Mouse (Mus musculus) midbrain, embryonic 16.5 days (tissue): Measurements from ENCODE around the gene Safb. TPM values are rescaled to one million over a fixed set of nuclear protein-coding genes. Genes with fewer than 3 reads are reported as not detected.

Source experiments
- ATAC-seq: fragments of 200-750 bp; cut with Nextera tagmentation; 2 replicates; pipeline ENCODE4 v1.8.0; 2017; ENCODE audit warnings: moderate TSS enrichment
- H3K27ac ChIP-seq: fragments of 300-500 bp; sonication (generic); 2 replicates; pipeline ENCODE4 v1.5.1; 2014; ENCODE audit warnings: mild to moderate bottlenecking, low read length, mixed read lengths
- H3K27me3 ChIP-seq: fragments of 300-500 bp; sonication (generic); 2 replicates; pipeline ENCODE4 v1.6.1; 2014; ENCODE audit warnings: low read depth, low read length, mixed read lengths; ENCODE audit not compliant: control insufficient read depth, insufficient read depth
- H3K36me3 ChIP-seq: fragments of 300-500 bp; sonication (generic); 2 replicates; pipeline ENCODE4 v1.6.1; 2014; ENCODE audit warnings: mild to moderate bottlenecking, low read length, moderate library complexity, mixed read lengths; ENCODE audit not compliant: control insufficient read depth, insufficient read depth
- H3K4me1 ChIP-seq: fragments of 300-500 bp; sonication (generic); 2 replicates; pipeline ENCODE4 v1.6.1; 2014; ENCODE audit warnings: mild to moderate bottlenecking, low read length, mixed read lengths; ENCODE audit not compliant: control insufficient read depth, insufficient read depth
- H3K4me2 ChIP-seq: fragments of 300-500 bp; sonication (generic); 2 replicates; pipeline ENCODE4 v1.6.1; 2014; ENCODE audit warnings: mild to moderate bottlenecking, low read length, mixed read lengths
- H3K4me3 ChIP-seq: fragments of 300-500 bp; sonication (generic); 2 replicates; pipeline ENCODE4 v1.5.1; 2014; ENCODE audit warnings: low read depth, mild to moderate bottlenecking, low read length, moderate library complexity, mixed read lengths
- H3K9ac ChIP-seq: fragments of 300-500 bp; sonication (generic); 2 replicates; pipeline ENCODE4 v1.6.1; 2014; ENCODE audit warnings: low read depth, low read length, mixed read lengths
- H3K9me3 ChIP-seq: fragments of 300-500 bp; sonication (generic); replicated peaks from 2 replicates; pipeline ENCODE4 v1.6.1; 2014; ENCODE audit warnings: mild to moderate bottlenecking, low read length, mixed read lengths; ENCODE audit not compliant: control insufficient read depth, poor library complexity, severe bottlenecking
- WGBS: fragments of 180-500 bp; shearing (Covaris S2); extraction: QIAGEN DNeasy Blood & Tissue Kit; methylation state at CpG from one replicate; pipeline ENCODE4 v1.1.7; 2014; 5-methylcytosine and 5-hydroxymethylcytosine counted together
- polyA plus RNA-seq: library from polyadenylated mRNA; unstranded; fragments of >200 nt; fragmentation: Nextera tagmentation; extraction: Ambion mirVana; gene quantifications from 2 replicates; pipeline ENCODE4 v1.2.1, GENCODE M21; 2015

The Safb gene
- polyA plus RNA-seq, 1 experiment from 2014 or later: 121 TPM

DNA sequence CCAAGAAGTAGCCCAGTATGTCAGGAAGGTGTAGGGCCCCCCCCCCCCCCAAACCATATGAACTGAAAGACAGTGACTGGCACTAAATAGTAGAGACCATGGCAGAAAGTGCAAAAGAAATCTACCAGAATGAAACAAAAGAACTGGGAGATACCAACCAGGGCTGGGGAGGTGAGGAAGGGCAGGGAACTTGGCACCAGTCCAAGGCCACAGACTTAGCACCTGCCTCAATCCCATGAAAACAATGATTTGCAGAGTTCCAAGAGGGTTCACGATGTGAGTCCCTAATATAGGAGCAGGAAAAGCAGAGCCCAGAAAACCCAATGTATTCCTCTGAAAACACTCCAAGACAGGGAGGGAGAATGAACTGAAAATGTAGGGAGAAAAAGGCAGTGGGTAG, 12.5 kb upstream of the Safb start:
- Histone ChIP-seq H3K27ac (no peak overlapping the region), H3K4me3 (no peak overlapping the region)

GRCm38 (mm10) chr17:56572939-56573338, 11.7 kb upstream of the Safb start:
- Histone ChIP-seq H3K27me3 (no peaks in the 10 kb centered on the region), H3K4me3 (no peak overlapping the region), H3K9me3 (no peaks in the 10 kb centered on the region), H3K9ac (no peak overlapping the region), H3K4me1 (no peaks in the 10 kb centered on the region), H3K36me3 (peaks cover 51% of the 10 kb centered on the region), H3K27ac (no peak overlapping the region), H3K4me2 (no peak overlapping the region)
- 89% methylated on average over 3 of the region's 3 CpGs for WGBS
- no peak for ATAC-seq

More for the DNA sequence above, 12.5 kb upstream of the Safb start:
- Histone ChIP-seq H3K4me1 (no peaks in the 10 kb centered on the region), H3K9me3 (no peaks in the 10 kb centered on the region), H3K36me3 (peaks cover 52% of the 10 kb centered on the region), H3K9ac (no peak overlapping the region), H3K4me2 (no peak overlapping the region), H3K27me3 (no peaks in the 10 kb centered on the region)
- 68% methylated on average over 1 of the region's 1 CpGs for WGBS
- ATAC-seq: no peak

GRCm38 (mm10) chr17:56583071-56583470, 1.6 kb upstream of the Safb start:
- Histone ChIP-seq H3K27me3 (no peaks in the 10 kb centered on the region), H3K36me3 (peaks cover 12% of the 10 kb centered on the region), H3K4me3 (peak overlapping the region; percentile 83), H3K4me1 (peaks cover 41% of the 10 kb centered on the region), H3K9me3 (no peaks in the 10 kb centered on the region), H3K4me2 (peak overlapping the region; percentile 95), H3K27ac (no peak overlapping the region), H3K9ac (peak overlapping the region; percentile 86)
- 83% methylated on average over 1 of the region's 1 CpGs for WGBS
- ATAC-seq: no peak

DNA sequence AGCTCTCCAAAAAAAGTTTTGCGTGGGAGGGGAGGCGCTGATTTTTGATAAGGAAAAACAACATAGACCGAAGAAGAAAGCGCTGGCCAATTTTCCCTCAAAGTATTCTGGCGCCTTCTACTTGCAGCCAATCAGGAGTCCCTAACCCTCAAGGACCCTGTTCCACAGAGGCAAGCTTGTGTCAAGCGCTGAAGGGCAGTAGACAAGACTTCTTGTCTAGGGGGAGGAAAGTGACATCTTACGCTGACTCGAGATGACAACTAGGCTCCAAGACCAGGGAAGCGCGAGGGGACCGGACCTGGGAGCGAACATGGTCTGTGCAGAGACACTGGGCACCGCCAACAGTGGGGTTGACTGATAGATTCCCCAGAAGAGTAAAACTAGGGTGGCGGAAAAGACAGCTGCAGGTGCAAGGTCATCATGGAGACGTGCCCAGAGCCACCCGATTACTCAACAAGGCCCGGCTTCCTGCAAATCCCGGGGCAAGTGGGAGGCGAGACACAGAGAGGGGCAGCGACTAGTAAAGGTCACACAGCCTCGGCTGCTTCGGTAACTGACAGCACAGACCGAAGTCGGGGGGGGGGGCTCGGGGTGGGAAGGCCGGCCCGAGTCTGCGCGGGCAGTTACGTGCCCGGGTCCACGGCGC, 891 bp upstream of the Safb start:
- peaks cover 10% of the 10 kb centered on the region for H3K36me3 ChIP-seq
- ATAC-seq: no peak; the same call in 1 of the 2 replicates
- 4% methylated on average over 32 of the region's 33 CpGs for WGBS
- peak overlapping the region; percentile 95 for H3K27ac ChIP-seq
- H3K4me2 ChIP-seq: peak overlapping the region; percentile 95
- H3K9ac ChIP-seq: peak overlapping the region; percentile 86
- peaks cover 41% of the 10 kb centered on the region for H3K4me1 ChIP-seq
- H3K4me3 ChIP-seq: peak overlapping the region; percentile 83
- no peaks in the 10 kb centered on the region for H3K27me3 ChIP-seq
- H3K9me3 ChIP-seq: no peaks in the 10 kb centered on the region

DNA sequence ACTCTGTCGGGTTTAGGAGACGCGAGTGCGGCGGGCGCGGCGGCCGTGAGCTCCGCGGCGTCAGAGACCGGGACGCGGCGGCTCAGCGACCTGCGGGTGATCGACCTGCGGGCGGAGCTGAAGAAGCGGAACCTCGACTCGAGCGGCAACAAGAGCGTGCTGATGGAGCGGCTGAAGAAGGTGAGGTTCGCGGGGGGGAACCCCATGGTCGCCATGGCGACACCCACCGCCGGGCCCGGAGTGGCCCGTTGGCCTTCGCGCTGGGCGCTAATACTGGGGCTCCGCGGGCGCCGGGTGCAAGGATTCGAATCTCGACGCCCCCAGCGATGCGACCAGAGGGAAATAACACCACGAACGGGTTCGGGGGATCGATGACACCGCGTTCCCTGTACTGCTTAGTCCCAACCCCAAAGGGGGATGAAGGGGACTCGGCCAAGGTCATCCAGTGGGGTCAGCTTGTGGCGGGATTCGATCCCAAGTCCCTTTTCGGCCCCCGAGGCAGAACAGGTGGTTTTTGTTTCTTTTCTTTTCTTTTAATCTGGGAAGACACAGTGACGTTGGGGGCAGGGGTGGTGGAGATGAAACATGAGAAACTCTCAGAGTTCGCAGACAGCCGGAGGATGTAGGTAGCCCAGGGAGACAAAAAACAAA, 671 bp downstream of the Safb start:
- peaks cover 12% of the 10 kb centered on the region for H3K36me3 ChIP-seq
- peak; percentile 34 for ATAC-seq
- under 1% methylated on average over 59 of the region's 61 CpGs for WGBS

DNA sequence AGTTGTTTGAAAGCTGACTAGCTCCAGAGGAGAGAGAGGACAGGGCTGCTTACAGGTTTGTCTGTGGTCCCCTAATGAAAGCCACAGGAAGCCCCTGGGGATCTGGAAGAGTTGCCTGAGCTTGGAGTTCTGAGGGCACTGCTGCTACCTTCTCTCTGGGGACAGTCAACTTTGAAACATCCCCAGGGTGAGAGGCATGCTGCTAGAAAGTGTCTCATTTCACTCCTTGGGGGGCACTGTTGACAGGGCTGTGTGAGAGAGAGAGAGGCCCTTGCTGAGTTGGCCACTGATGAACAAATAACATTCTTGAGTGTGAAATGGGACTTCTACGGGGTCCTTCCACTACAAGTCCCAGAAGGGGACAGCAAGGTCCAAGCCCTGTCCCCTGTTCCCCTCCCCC, 3.1 kb downstream of the Safb start:
- no peak overlapping the region for H3K9ac ChIP-seq
- H3K36me3 ChIP-seq: peaks cover 15% of the 10 kb centered on the region
- H3K27me3 ChIP-seq: no peaks in the 10 kb centered on the region
- no peak overlapping the region for H3K4me3 ChIP-seq
- no peak overlapping the region for H3K4me2 ChIP-seq
- H3K9me3 ChIP-seq: no peaks in the 10 kb centered on the region
- peaks cover 31% of the 10 kb centered on the region for H3K4me1 ChIP-seq
- WGBS: 71% methylated on average over 1 of the region's 1 CpGs
- no peak for ATAC-seq
- no peak overlapping the region for H3K27ac ChIP-seq

More for the DNA sequence above, 671 bp downstream of the Safb start:
- H3K4me1 ChIP-seq: peaks cover 41% of the 10 kb centered on the region
- no peaks in the 10 kb centered on the region for H3K9me3 ChIP-seq
- H3K9ac ChIP-seq: peak overlapping the region; percentile 87
- H3K4me3 ChIP-seq: peak overlapping the region; percentile 74
- peak overlapping the region; percentile 72 for H3K4me2 ChIP-seq
- peak overlapping the region; percentile 94 for H3K27ac ChIP-seq
- no peaks in the 10 kb centered on the region for H3K27me3 ChIP-seq

DNA sequence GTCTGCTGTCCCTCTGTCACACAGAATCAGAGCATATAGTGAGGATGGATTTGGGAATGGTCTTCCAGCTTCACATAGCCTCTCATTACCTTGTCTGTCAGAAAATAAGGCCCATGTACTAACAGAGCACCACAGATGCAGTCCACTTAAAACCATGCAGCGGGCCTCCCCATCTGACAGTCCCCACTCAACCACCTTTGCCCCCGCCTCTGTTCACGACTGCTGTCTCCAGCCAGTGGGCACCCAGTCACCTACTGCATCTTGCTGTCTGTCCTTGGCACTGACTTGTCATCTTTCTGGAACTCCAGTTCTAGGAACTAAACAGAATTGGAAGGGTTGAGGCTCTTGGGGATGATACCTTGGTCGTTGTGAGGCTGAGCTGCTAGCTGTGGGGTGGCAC, 4.3 kb downstream of the Safb start:
- no peaks in the 10 kb centered on the region for H3K9me3 ChIP-seq
- ATAC-seq: no peak
- H3K4me1 ChIP-seq: peaks cover 22% of the 10 kb centered on the region
- 96% methylated on average over 4 of the region's 4 CpGs for WGBS
- H3K9ac ChIP-seq: no peak overlapping the region
- H3K27me3 ChIP-seq: no peaks in the 10 kb centered on the region
- no peak overlapping the region for H3K4me3 ChIP-seq
- H3K27ac ChIP-seq: no peak overlapping the region
- H3K36me3 ChIP-seq: peaks cover 21% of the 10 kb centered on the region
- no peak overlapping the region for H3K4me2 ChIP-seq

- no peaks in the 10 kb centered on the region for H3K27me3 ChIP-seq
- H3K4me2 ChIP-seq: no peak overlapping the region
- H3K27ac ChIP-seq: no peak overlapping the region
- H3K9ac ChIP-seq: no peak overlapping the region
- ATAC-seq: no peak
- H3K4me1 ChIP-seq: peaks cover 4% of the 10 kb centered on the region
- H3K36me3 ChIP-seq: peaks cover 56% of the 10 kb centered on the region
- no peaks in the 10 kb centered on the region for H3K9me3 ChIP-seq
- no peak overlapping the region for H3K4me3 ChIP-seq
Measured at GRCm38 (mm10) chr17:56592553-56592952, 7.9 kb downstream of the Safb start.

DNA sequence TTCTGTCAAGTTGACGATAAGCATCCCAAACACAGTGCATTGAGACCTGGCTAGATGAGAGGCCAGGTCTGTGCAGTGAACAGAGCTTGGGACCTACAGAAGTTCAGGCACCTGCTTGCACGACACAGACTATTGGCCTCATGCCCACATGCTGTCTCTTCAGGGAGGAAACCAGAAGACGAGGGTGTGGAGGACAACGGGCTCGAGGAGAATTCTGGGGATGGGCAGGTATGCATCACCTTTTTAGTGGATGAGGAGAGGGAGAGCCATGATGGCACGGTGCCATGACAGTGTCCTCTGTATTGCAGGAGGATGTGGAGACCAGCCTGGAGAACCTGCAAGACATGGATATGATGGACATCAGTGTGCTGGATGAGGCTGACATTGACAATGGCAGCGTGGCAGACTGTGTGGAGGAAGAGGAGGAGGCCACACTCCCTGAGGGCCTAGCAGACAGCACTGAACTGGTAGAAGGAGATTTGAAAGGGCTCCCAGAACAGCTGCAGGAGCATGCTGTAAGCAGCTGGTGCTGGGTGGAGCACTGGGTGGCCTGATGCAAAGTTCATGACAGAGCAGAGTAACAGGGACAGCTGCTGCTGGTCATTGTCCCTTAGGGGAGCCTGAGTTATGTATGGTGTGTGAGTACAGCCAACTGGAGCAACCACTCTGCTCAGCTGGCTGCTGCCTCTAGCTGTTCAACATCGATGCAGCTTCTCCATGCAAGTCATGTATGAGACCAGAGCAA, 9.1 kb downstream of the Safb start:
- H3K9me3 ChIP-seq: no peaks in the 10 kb centered on the region
- H3K36me3 ChIP-seq: peaks cover 60% of the 10 kb centered on the region
- H3K4me3 ChIP-seq: no peak overlapping the region
- H3K4me1 ChIP-seq: no peaks in the 10 kb centered on the region
- WGBS: 93% methylated on average over 8 of the region's 8 CpGs
- no peak for ATAC-seq
- no peak overlapping the region for H3K9ac ChIP-seq
- H3K4me2 ChIP-seq: no peak overlapping the region
- no peaks in the 10 kb centered on the region for H3K27me3 ChIP-seq
- H3K27ac ChIP-seq: no peak overlapping the region
